Mouse (Mus musculus) c-Kit-positive CD71-negative TER-119-negative erythroid progenitor cells, embryonic 14.5 days (primary cell): ENCODE measurements at regions not wholly inside any gene's neighbourhood (a gene's known extent, or its start where the extent isn't known, plus 50 kb on each side); places are given as distances from the start of the nearest gene placed in this dataset.
A peak's percentile ranks its signal among the peaks of the same experiment; 100 is the strongest.

ENCODE experiments used
- DNase-seq: peaks from one replicate; pipeline ENCODE4 v3.0.0-alpha.2; 2013; ENCODE audit warnings: low read depth

DNA sequence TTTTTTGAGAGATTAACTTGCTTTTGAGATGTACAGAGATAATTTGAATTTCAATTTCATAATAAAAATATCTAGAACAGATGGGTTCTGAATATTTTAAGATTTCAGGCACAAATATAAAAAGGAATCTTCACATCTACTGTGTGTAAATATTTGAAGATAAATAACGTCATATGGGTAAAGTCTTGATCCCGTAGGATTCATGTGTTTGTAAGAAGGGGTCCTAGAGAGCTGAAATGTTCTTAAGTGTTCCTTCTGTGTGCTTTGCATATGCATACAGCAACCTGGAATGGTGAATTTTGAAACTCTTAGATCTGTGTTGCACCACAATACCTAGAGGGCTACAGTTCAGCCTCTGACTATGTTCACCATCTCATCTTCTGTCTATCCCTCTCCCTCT is 131.4 kb upstream of the Slc35b3 start:
- DNase-seq: no peak

DNA sequence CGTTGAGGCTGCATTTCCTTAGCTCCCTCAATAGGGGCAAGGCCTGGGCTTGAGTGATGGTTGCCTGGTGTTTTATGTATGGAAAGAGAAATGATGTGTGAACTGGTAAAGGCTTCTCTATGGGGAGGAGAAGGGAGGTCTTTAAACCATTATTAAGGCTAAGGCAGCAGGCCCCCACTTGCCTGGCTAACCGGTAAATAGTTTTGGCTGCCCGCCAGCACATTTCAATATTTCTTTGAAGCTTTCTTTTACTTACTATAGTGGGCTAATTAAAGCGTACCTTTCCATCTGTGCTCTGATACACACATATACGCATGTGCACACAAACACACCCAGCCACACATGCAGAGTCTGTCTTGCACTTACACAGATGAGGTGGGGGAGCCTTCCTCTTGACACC is 123.9 kb upstream of the Slc35b3 start:
- no peak for DNase-seq

DNA sequence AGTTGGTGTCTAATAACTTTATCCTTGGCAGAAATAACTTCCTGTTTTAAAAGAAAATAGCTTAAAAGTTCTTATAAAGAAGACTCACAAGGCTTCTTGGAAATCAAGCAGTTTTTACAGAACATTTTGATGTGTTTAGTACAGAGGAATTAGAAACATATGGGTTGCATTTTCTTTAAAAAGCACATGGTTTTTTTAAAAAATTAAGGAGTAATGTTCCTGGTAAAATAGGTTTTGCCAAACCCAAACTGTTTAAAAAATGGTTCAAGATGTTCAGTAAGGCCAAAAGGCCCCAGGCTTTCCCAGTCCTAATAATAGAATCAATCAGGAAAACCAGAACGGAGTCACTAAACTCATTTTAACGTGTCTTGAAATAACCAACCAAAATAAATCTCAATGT is 113.5 kb upstream of the Slc35b3 start:
- DNase-seq: no peak

DNA sequence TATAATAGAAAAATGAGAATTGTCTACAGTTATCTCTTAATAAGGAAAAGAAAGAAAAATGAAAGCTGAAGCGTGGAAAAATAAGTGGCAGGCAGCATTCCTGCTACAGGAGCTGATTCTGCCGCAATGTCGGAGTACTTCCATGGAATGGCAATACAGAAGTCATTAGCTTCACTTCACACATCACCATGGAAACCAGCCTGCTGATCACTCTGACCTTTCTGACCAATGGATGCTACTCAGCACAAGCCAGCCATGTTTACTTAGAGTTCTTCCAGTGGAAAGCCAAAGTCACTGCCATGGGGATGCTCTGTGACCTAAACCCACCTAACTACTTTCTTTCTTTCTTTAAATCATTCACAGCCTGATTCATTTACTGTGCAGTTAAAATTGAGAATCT is 71.6 kb upstream of the Slc35b3 start:
- DNase-seq: no peak

DNA sequence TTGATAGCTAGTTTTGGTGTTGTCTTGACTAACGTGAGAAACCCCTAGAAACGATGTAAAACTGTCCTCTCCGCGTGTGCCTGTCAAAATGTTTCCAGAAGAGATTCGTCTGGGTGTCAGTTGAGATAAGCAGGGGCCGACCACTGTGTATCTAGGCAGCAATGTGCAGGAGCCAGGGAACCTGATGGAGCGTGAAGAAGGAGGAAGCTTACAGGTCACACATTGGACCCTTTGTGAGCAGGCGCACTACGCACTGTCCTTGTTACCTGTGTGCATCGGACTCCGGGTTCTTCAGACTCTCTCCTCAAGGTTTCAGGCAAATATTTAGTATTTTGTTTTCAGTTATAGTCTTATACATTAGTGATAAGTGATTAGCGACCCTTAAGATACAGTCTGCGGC is 59.5 kb upstream of the Slc35b3 start:
- DNase-seq: no peak

DNA sequence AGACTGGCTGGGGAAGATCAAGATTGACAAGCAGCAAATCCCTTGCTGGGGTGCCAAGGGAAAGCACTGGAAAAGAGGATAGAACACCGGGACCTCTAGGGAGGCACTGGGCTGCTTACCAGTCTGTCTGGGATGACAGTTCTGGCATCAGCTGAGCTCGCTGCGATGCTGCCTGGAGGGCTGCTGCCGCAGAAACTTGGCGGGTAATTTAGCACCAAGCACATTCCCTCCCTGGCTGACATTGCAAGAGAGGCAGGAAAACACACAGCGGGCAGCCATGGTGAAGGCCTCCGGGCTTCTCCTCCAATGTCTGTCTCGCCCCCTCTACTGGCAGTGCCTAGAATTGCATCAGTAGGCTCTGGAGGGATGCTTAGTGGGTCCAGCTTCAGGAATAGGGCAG is 51.0 kb upstream of the Slc35b3 start:
- peak; percentile 35 for DNase-seq
